Mouse (Mus musculus) G1E (cell line): ENCODE results near the gene Lhfpl3. TPM values are rescaled to one million over a fixed set of nuclear protein-coding genes. Genes with fewer than 3 reads are reported as not detected.

ENCODE experiments used
- ATAC-seq: 2 replicates; pipeline ENCODE4 v1.8.0; 2016; ENCODE audit warnings: mild to moderate bottlenecking; ENCODE audit not compliant: insufficient number of reproducible peaks, poor library complexity, low FRiP score, severe bottlenecking; ENCODE audit errors: extremely low read depth
- DNase-seq: peaks from one replicate; pipeline ENCODE4 v3.0.0; 2012; ENCODE audit warnings: low spot score
- H3K27me3 ChIP-seq: 2 replicates; pipeline ENCODE4 v1.6.1; 2012; ENCODE audit warnings: mild to moderate bottlenecking, low read length, inconsistent platforms; ENCODE audit not compliant: insufficient read depth
- H3K36me3 ChIP-seq: replicated peaks from 2 replicates; pipeline ENCODE3; 2012; ENCODE audit warnings: mild to moderate bottlenecking, inconsistent platforms
- H3K4me1 ChIP-seq: 2 replicates; pipeline ENCODE4 v1.6.1; 2012; ENCODE audit warnings: low read depth, low read length, inconsistent platforms, mixed read lengths; ENCODE audit not compliant: insufficient read depth
- H3K4me3 ChIP-seq: 2 replicates; pipeline ENCODE4 v1.5.1; 2012; ENCODE audit warnings: low read depth, mild to moderate bottlenecking, inconsistent platforms, low read length, moderate library complexity, mixed read lengths
- H3K9me3 ChIP-seq: replicated peaks from 2 replicates; pipeline ENCODE4 v1.6.1; 2012; ENCODE audit warnings: inconsistent platforms
- CTCF ChIP-seq: IDR thresholded peaks from 2 replicates; pipeline ENCODE4 v1.5.1; 2012; ENCODE audit warnings: low read depth, low read length, inconsistent platforms, mixed read lengths
- GATA1 ChIP-seq: IDR thresholded peaks from 2 replicates; pipeline ENCODE4 v1.6.1; 2012; ENCODE audit warnings: borderline replicate concordance, low read length, inconsistent platforms, mixed read lengths
- GATA2 ChIP-seq: IDR thresholded peaks from 2 replicates; pipeline ENCODE4 v1.6.1; 2012; ENCODE audit warnings: low read depth, low read length, inconsistent platforms, borderline replicate concordance
- POLR2AphosphoS5 ChIP-seq: IDR thresholded peaks from 2 replicates; pipeline ENCODE4 v1.6.1; 2012; ENCODE audit warnings: low read depth, low read length, inconsistent platforms; ENCODE audit not compliant: insufficient replicate concordance
- TAL1 ChIP-seq: conservative IDR thresholded peaks from 2 replicates; pipeline ENCODE4 v1.6.1; 2012; ENCODE audit warnings: low read depth, low read length, inconsistent platforms, mixed read lengths
- polyA plus RNA-seq: library from polyadenylated mRNA; stranded (reverse); fragments of >175 nt; gene quantifications from 2 replicates; pipeline ENCODE4 v1.2.3, GENCODE M21; 2012
- total RNA-seq, 2 experiments: library from RNA; stranded (forward) in 1 of 2; stranded (reverse) in 1 of 2; fragments of 200-1000 nt in 1 of 2; fragments of >200 nt in 1 of 2; fragmentation: Nextera tagmentation in 1 of 2; gene quantifications; 2 replicates each; pipeline ENCODE4 v1.2.3; 2014 to 2017

Lhfpl3 gene
- total and polyA plus RNA-seq, 3 experiments: 0.05 TPM; not detected in 2

DNA sequence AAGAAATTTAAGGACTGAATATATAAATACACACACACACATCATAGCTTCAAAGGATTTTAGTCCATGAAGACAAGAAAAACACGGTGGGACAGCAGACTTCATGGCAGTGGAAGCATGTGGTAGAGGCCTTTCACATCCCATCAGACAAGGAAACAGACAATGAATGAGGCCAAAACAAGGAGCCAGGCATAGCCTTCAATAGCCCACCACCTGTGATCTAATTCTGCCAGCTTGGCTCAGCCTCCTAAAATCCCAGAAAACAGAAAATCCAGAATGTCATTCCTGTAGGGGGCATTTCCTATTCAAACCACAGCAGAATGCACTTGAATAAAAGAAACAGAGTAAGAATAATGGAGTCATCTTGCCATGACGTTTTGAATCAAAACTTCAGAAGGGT is 381.0 kb downstream of the Lhfpl3 start:
- ATAC-seq: no peak
- H3K9me3 ChIP-seq: no peaks in the 10 kb centered on the region
- no peaks in the 10 kb centered on the region for H3K27me3 ChIP-seq
- H3K36me3 ChIP-seq: no peaks in the 10 kb centered on the region
- TF ChIP-seq POLR2AphosphoS5 (no peak), GATA1 (no peak), GATA2 (no peak), TAL1 (no peak), CTCF (no peak)
- H3K4me1 ChIP-seq: no peaks in the 10 kb centered on the region
- no peak overlapping the region for H3K4me3 ChIP-seq
- DNase-seq: no peak

DNA sequence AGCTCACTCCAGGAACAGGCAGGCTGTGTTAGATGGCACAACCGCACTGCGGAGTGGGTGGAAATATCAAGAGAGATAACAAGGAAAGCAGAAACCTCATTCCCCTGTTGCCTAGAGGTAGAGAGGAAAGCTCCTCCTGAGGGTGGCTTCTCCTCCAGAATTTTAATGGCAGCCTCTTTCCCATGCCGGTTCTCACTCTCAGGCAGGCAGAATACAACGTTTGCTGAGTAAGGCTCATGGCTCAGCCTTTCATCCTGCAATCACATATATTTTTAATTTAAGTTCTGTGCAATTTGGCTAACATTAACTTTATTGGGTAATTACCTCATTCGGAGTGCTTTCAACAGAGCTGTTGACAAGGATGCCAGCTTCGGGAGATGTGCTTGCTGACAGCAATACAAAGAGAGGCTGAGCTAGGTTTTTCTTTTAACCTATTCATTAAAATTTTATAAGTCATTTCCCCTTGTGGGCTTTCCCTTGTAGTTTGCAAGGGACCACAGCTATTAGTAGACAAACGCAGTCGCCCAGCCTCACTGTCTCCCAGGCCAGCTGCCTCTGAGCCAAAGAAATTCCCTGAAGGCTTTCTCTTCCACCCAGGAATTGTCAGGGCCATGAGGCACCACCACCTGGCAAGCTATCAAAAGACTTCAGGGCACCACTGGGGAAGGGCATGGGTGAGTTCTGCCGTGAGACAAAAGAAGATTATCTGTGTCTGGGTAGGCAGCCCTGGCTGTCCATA is 394.5 kb downstream of the Lhfpl3 start:
- DNase-seq (no peak), ATAC-seq (no peak)
- no peak for TF ChIP-seq TAL1
- TF ChIP-seq CTCF: no peak
- no peak for TF ChIP-seq POLR2AphosphoS5
- no peak for TF ChIP-seq GATA2
- TF ChIP-seq GATA1: no peak
- Histone ChIP-seq H3K4me3 (no peak overlapping the region), H3K36me3 (no peaks in the 10 kb centered on the region), H3K4me1 (no peaks in the 10 kb centered on the region), H3K9me3 (no peaks in the 10 kb centered on the region), H3K27me3 (no peaks in the 10 kb centered on the region; the same call in 1 of the 2 replicates)

DNA sequence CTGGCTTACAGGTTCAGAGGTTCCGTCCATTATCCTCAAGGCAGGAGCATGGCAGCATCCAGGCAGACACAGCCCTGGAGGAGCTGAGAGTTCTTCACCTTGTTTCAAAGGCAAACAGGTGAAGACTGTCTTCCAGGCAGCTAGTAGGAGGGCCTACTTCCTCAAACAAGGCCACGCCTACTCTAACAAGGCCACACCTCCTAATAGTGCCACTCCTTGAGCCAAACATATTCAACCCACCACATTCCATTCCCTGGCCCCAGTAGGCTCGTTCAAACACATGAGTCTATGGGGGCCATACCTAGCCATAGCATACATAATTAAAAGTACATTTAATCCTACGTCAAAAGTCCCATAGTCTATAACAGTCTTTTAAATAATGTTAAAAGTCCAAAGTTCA is 407.4 kb downstream of the Lhfpl3 start:
- H3K36me3 ChIP-seq: no peaks in the 10 kb centered on the region
- H3K27me3 ChIP-seq: no peaks in the 10 kb centered on the region
- no peaks in the 10 kb centered on the region for H3K9me3 ChIP-seq
- H3K4me3 ChIP-seq: no peak overlapping the region
- ATAC-seq (no peak), DNase-seq (no peak)
- no peak for TF ChIP-seq GATA2
- TF ChIP-seq CTCF: no peak
- TF ChIP-seq GATA1: no peak
- TF ChIP-seq POLR2AphosphoS5: no peak
- TF ChIP-seq TAL1: no peak
- no peaks in the 10 kb centered on the region for H3K4me1 ChIP-seq

DNA sequence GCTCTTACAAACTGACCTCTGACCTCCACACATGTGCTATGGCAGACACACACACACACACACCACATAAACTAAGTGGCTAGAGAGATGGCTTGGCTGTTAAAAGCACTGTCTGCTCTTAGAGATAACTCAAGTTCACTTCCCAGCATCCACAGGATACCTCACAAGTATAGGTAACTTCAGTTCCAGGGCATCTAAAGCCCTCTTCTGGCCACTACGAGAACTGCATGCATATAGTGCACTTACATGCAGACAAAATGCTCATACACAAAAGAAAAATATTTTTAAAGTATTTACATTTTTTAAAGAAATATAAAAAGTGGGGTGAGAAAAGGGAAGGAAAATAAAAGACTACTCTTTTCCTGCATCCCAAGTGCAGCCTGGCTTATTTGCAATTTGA is 408.6 kb downstream of the Lhfpl3 start:
- H3K36me3 ChIP-seq: no peaks in the 10 kb centered on the region
- no peaks in the 10 kb centered on the region for H3K27me3 ChIP-seq
- ATAC-seq (no peak), DNase-seq (no peak)
- no peaks in the 10 kb centered on the region for H3K4me1 ChIP-seq
- no peaks in the 10 kb centered on the region for H3K9me3 ChIP-seq
- no peak for TF ChIP-seq CTCF
- no peak for TF ChIP-seq GATA1
- TF ChIP-seq TAL1: no peak
- no peak for TF ChIP-seq POLR2AphosphoS5
- no peak for TF ChIP-seq GATA2
- no peak overlapping the region for H3K4me3 ChIP-seq

DNA sequence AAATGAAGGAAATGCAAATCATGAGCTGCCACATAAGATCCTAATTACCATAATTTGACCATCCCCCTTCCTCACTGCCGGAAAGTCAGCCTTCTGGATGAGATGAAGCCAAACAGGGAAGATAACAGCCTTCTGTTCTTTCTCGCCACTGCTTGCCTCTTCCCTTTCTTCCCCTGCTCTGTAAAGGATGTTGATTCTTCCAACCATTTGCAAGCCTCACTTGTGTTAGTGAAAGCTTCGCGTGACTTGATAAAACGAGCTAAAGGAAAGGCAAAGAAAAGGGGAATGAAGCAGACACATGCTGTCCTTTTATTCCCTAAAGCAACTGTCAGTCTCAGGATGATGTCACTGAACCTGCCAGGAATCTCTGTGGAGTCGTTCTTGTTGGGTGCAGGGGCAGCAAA is 420.1 kb downstream of the Lhfpl3 start:
- H3K9me3 ChIP-seq: no peaks in the 10 kb centered on the region
- no peak for ATAC-seq
- H3K4me3 ChIP-seq: no peak overlapping the region
- TF ChIP-seq CTCF (no peak), GATA2 (no peak), POLR2AphosphoS5 (no peak), TAL1 (no peak), GATA1 (no peak)
- H3K36me3 ChIP-seq: no peaks in the 10 kb centered on the region
- H3K27me3 ChIP-seq: no peaks in the 10 kb centered on the region
- no peaks in the 10 kb centered on the region for H3K4me1 ChIP-seq
- no peak for DNase-seq

DNA sequence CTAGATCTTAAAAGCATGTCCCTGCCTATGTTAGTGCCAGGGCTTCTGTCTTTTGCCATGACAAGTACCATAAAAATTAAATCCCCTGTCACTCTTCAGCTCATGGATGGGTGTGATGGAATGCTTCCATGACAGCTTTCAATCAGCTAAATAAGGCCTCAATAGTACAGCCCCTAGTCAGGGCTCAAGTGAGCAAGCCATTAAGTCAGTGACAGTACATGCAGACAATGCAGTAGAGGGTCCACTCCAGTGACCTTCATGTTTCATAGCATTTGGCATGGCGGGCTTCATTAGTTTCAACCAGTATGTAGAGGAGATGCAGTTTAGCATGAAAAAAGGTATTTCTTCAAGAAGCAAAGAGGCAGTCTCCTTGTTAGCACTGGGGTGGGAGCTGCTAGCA is 420.8 kb downstream of the Lhfpl3 start:
- ATAC-seq: no peak
- Histone ChIP-seq H3K4me3 (no peak overlapping the region), H3K4me1 (no peaks in the 10 kb centered on the region), H3K9me3 (no peaks in the 10 kb centered on the region), H3K27me3 (no peaks in the 10 kb centered on the region), H3K36me3 (no peaks in the 10 kb centered on the region)
- DNase-seq: no peak
- TF ChIP-seq GATA1 (no peak), CTCF (no peak), POLR2AphosphoS5 (no peak), GATA2 (no peak), TAL1 (no peak)

DNA sequence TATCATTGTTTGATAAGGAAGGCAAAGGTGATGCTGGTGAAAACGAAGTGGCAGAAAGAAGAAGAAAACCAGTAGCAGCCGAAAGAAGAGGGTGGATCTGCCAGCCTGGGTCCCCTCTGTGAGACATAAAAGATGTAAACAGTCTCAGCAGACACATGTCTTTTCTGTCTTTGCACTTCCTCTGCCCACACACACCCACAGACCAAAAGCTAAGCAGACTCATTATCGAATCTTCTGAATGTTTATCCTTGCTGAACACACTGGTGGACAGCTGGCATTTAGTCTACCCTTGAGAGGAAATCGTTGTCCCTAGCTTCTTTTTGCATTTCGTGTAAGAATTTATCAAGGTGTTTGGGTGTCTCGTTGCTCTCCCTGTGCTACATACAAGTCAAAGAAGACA is 443.8 kb downstream of the Lhfpl3 start:
- no peak for ATAC-seq

More for the DNA sequence above, 443.8 kb downstream of the Lhfpl3 start:
- Histone ChIP-seq H3K4me1 (no peaks in the 10 kb centered on the region), H3K4me3 (no peak overlapping the region), H3K9me3 (no peaks in the 10 kb centered on the region), H3K36me3 (no peaks in the 10 kb centered on the region), H3K27me3 (no peaks in the 10 kb centered on the region)
- TF ChIP-seq CTCF (no peak), GATA1 (no peak), POLR2AphosphoS5 (no peak), TAL1 (no peak), GATA2 (no peak)
- no peak for DNase-seq
